Mouse (Mus musculus) right cerebral cortex, postnatal 10 days (tissue): ENCODE measurements around the gene Eno4.
"Not testable (repeated sequence)": the region's sequence is repeated elsewhere in the genome, so short reads cannot be mapped to it uniquely, and the experiment has no call there.

Experiments used
- DNase-seq, 2 experiments: peaks; one replicate each; pipeline ENCODE4 v3.0.0; 2021; ENCODE audit warnings: low spot score in 2 of 2

Eno4 gene

DNA sequence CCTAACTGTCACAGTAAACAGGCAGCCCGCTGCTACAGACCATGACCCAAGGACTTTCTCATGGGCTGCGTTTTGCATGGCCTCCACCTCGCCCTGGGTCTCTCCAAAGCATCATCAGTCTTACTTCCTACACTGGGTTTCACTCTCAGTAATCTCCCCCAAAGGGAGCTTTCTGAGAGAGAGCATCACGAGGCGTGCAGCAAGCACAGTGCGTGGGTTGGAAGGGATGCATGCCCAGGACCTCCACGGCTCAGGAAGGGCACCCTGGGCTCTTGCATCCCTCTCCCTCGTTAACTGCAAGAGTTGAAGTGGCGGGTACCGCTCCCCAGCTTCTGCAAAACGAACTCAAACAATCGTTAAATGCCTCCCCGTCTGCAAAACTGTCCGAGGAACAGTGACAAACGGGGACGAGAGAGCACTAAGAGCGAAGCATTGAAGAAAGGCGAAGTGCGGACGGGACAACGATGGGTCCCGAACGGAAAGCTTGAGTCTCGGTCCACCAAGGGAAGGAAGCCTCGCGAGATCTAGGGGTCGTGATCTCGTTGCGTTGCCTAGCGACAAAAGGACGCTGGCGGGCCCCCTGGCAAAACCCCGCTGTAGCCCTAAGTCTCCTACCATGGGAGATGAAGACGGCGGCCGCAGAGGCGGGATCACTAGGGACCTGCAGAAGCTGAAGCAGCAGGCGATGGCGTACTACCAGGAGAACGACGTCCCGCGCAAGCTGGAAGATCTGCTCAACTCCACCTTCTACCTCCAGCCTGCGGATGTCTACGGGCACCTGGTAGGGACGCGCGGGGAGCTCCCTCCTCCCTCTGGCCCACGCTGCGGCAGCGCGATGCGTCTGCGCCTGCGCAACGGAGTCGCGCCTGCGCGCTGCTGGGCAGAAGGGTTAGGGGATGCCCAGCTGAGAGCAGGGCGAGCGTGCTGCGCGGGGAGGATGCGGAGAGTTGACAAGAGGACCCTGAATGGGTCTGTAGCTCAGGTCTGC lies at the start of gene Eno4, which contains the start of gene Hspa12a:
TSS of gene Eno4 (plus strand) at position 585 of the 988 bp plus-strand sequence.
TSS of gene Hspa12a (minus strand) at position 814 of the 988 bp plus-strand sequence.
- peak; percentile 96 for DNase-seq

DNA sequence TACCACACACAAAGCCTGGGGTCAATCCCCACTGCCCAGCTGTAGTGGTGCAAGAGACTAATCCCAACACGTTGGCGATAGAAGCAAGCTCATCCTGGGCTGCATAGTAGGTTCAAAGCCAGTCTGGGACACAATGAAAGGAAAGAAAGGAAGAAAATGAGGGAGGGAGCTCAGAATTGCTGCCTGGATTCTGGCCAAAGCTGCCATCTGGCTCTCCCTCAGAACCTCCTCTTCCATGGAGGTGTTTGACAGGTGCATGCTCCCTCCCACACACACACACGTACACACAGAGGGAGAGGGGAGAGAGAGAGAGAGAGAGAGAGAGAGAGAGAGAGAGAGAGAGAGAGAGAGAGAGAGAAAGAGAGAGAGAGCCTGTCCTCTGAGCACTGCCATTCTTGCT lies 47.0 kb upstream of the Eno4 start:
- peak; percentile 55 to 68 for DNase-seq

GRCm38 (mm10) chr19:58900471-58900870 lies 42.8 kb upstream of the Eno4 start:
- not testable (repeated sequence) for DNase-seq

- DNase-seq, result no peak
These were observed 39.9 kb upstream of the Eno4 start for GRCm38 (mm10) chr19:58903079-58903898.

- DNase-seq, result peak; percentile 85 to 93
These were observed 39.3 kb upstream of the Eno4 start for GRCm38 (mm10) chr19:58903899-58904327.

- no peak for DNase-seq
These were observed 36.5 kb upstream of the Eno4 start for GRCm38 (mm10) chr19:58906685-58907084.

DNA sequence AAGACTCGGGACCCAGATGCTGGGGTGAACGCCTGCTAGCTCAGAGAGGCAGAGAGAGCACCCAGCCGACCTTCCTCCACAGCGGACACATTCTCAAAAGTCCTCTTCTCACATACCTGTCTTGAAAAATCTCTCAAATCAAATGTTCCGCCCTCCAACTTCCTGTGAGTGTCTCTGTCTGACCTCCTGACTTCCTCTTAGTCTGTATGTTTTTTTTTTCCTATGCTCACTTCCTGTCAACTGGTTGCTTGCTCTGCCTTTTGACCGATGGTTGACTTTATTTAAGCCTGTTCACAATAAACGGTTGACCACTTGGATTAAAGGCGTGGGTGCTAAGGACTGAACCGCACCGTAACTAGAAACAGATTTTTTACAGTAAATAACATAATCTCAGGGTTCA lies 35.2 kb upstream of the Eno4 start:
- no peak for DNase-seq

GRCm38 (mm10) chr19:58910941-58911368 lies 32.3 kb upstream of the Eno4 start:
- no peak for DNase-seq

- peak; percentile 83 to 89 for DNase-seq
These were observed 31.8 kb upstream of the Eno4 start for GRCm38 (mm10) chr19:58911386-58911785.

DNA sequence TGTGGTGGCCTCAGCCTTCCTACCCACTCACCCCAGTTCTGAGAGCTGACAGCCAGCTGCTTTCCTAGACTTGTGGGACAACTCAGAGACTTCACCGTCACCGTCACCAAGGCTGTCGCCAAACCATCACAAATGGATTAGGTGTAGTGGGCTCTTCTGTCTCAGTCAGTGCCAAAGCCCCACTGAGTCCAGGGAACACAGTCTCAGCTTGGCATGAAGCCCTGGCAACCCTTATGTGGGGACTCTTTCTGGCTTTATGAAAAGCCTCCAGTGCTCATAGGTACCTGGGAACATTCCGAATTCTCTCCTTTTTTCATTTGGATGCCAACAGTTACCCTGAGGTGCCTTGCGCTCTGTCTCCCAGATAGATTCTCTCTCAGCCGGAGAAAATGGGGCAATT lies 29.9 kb upstream of the Eno4 start:
- DNase-seq, result no peak

GRCm38 (mm10) chr19:58918597-58918996 lies 24.6 kb upstream of the Eno4 start:
- DNase-seq, result no peak

- DNase-seq, result no peak
These were observed 24.1 kb upstream of the Eno4 start for GRCm38 (mm10) chr19:58919148-58919547.

DNA sequence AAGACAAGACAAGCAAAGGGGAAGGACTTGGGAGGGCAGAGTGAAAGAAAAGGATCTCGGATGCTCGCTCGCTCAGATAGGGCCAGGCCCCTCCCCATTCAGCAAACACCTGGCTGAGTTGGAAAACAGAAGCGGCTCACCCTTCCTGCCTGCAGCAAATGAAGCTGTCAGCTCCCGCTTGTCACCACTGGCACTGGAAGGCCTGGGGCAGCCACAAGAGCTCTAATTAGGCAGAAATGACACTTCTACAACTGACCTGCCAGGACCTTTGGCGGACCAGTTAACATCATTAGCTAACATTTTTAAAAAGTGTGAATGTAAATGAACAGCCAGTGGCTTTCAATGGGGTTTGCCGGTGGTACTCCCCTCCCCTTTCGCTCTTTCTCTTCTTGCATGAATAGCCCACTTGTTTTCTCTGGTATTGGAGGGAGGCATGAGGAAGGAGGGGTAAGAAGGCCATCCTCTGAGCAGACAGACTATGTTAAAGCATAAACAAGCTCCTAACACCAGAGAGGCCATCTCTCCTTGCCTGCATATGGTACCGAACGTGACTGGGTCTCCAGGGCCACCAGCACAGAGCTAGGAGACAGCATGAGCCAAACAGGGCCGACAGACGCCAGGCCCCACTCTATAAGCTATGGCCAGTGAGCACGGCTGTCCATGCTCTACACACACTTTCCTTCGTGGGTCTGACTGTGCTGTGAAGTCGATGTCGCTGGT lies 12.0 kb upstream of the Eno4 start:
- no peak for DNase-seq

GRCm38 (mm10) chr19:58933062-58933461 lies 10.2 kb upstream of the Eno4 start:
- DNase-seq, result no peak

DNA sequence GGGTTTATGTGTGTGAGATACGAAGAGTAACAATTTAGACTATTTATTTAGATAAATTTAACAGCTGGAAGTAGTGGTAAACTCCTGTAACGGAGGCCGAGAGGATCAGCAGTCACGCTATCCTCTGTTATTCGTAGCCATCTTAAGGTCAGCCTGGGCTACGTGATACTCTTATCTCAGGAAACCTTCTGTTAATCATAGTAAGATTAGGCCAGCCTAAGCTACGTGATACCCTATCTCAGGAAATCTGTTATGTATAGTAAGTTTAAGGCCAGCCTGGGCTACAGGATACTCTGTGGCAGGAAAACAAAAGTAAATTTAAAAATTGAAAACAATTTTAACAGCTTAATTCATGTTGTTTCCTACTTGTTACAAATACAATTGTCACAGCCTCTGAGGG lies 2.7 kb downstream of the Eno4 start:
- DNase-seq, result no peak

DNA sequence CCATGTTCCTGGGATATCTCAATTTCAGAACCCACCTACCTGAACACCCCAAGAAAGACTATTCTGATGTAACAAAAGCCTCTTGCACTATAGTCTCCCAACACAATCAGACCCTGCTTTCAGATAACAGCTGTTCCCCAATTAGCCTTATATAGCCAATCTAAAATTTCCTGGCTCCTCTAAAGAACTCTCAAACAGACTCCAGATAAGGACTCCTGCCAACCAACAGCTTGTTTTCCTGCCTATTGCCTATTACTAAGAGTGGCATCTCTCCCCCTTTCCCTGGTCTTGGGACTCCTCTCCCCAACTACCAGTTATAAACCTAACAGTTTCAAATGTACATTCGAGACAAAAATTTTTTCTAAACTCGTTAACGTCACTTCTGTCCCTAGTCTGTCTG lies 8.3 kb downstream of the Eno4 start:
- DNase-seq, result no peak

DNA sequence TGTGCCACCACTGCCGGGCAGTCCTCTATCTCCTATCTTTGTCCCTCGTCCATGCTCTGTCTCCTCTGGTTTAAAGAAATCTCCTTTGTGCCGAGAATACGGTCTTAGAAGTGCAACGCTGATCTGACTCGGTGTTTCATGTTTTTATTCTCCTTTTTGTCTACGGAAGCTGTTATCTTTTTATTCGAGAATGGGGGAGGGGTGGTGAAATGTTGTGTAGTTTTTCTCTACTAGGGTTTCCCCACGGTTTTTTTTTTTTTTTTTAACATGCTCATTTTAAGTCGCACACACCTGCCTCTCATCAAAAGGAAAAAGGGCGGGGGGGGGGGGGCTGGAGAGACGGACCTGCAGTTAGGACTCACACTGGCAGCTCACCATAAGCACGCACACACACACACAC lies 9.0 kb downstream of the Eno4 start:
- no peak for DNase-seq

DNA sequence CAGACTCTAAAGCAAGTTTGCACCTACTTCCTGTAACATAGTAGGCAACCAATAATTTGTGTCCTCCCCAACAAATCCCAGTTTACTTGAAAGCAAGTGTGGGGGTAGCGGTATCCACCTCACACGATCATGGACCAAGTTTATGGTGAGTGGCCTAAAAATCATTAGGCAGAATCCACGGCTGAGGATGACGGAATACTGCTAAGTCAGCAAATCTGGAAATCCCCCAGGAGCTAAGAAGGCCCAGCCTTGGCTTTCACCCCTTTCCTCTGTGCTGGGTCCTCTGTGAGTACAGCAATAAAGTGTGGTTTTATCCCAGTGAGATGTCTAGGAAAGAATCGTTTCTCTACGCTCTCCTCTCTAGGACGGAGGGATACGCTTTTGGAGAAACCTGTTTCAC lies 11.6 kb downstream of the Eno4 start:
- DNase-seq, result no peak

DNA sequence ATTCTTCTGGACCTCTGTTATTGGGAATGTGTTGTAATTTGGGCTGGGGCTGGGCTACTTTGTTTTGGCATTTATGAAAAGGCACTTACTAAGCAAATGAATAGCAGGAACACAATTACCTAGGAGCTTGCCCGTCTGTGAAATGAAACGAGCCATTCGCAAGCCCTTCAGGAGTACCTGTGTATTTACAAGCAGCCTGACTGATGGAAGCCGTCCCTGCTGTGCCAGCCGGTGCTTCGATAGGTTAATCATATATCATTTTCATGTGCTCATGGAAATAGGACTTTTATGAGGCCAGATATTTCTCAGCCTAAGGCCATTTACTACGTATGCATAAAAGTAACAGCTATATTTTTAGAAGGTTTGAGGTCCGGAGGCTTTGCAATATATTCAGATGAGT lies 19.8 kb downstream of the Eno4 start:
- DNase-seq, result no peak

GRCm38 (mm10) chr19:58968731-58969506 lies 25.7 kb downstream of the Eno4 start:
- no peak for DNase-seq

GRCm38 (mm10) chr19:58970826-58971225 lies 27.6 kb downstream of the Eno4 start:
- no peak for DNase-seq
